Mouse (Mus musculus) limb, embryonic 11.5 days (tissue): Measurements from ENCODE around the gene Tln2. TPM values are rescaled to one million over a fixed set of nuclear protein-coding genes. Genes with fewer than 3 reads are reported as not detected.

Experiments
- ATAC-seq: fragments of 200-750 bp; cut with Nextera tagmentation; 2 replicates; pipeline ENCODE4 v1.8.0; 2017; ENCODE audit warnings: low read depth; ENCODE audit not compliant: insufficient number of reproducible peaks, low FRiP score, low TSS enrichment
- DNase-seq: peaks from one replicate; pipeline ENCODE4 v3.0.0-alpha.2; 2015; ENCODE audit warnings: low spot score
- H3K27ac ChIP-seq: fragments of 300-500 bp; sonication (generic); replicated peaks from 2 replicates; pipeline ENCODE4 v1.5.1; 2014; ENCODE audit warnings: low read depth, mild to moderate bottlenecking, low read length
- H3K27me3 ChIP-seq: fragments of 300-500 bp; sonication (generic); 2 replicates; pipeline ENCODE4 v1.6.1; 2014; ENCODE audit warnings: mild to moderate bottlenecking, low read length, mixed read lengths; ENCODE audit not compliant: control insufficient read depth, insufficient read depth
- H3K36me3 ChIP-seq: fragments of 300-500 bp; sonication (generic); 2 replicates; pipeline ENCODE4 v1.6.1; 2014; ENCODE audit warnings: mild to moderate bottlenecking, low read length, moderate library complexity, mixed read lengths; ENCODE audit not compliant: control insufficient read depth, insufficient read depth
- H3K4me1 ChIP-seq: fragments of 300-500 bp; sonication (generic); 2 replicates; pipeline ENCODE4 v1.6.1; 2014; ENCODE audit warnings: low read length, mixed read lengths; ENCODE audit not compliant: control insufficient read depth, insufficient read depth
- H3K4me2 ChIP-seq: fragments of 300-500 bp; sonication (generic); 2 replicates; pipeline ENCODE4 v1.6.1; 2014; ENCODE audit warnings: low read depth, mild to moderate bottlenecking, moderate library complexity; ENCODE audit not compliant: severe bottlenecking
- H3K4me3 ChIP-seq: fragments of 300-500 bp; sonication (generic); 2 replicates; pipeline ENCODE4 v1.5.1; 2014; ENCODE audit warnings: low read depth, low read length
- H3K9ac ChIP-seq: fragments of 300-500 bp; sonication (generic); 2 replicates; pipeline ENCODE4 v1.6.1; 2014; ENCODE audit warnings: mild to moderate bottlenecking, low read length
- H3K9me3 ChIP-seq: fragments of 300-500 bp; sonication (generic); 2 replicates; pipeline ENCODE4 v1.6.1; 2016; ENCODE audit warnings: low read length; ENCODE audit not compliant: control insufficient read depth
- whole genome bisulfite sequencing: fragments of 180-500 bp; shearing (Covaris S2); extraction: QIAGEN DNeasy Blood & Tissue Kit; methylation state at CpG from one replicate; pipeline ENCODE4 v1.1.7; 2014; 5-methylcytosine and 5-hydroxymethylcytosine counted together
- polyA plus RNA-seq: library from polyadenylated mRNA; unstranded; fragments of >200 nt; fragmentation: Nextera tagmentation; extraction: Ambion mirVana; gene quantifications from 2 replicates; pipeline ENCODE4 v1.2.1, GENCODE M21; 2014

The Tln2 gene
- polyA plus RNA-seq, 1 experiment from 2014 or later, result 28.2 TPM

- no peak for ATAC-seq
- H3K4me3 ChIP-seq, result no peak overlapping the region
- DNase-seq, result no peak
- H3K4me1 ChIP-seq, result 0 out of 2 replicates have a peak, but pooled peaks cover 2% of the 10 kb centered on the region
- no peak overlapping the region for H3K4me2 ChIP-seq
- 80% methylated on average over 7 of the region's 7 CpGs for WGBS
- no peak overlapping the region for H3K9ac ChIP-seq
- no peaks in the 10 kb centered on the region for H3K9me3 ChIP-seq
- H3K27me3 ChIP-seq, result no peaks in the 10 kb centered on the region
- H3K36me3 ChIP-seq, result no peaks in the 10 kb centered on the region
- no peak overlapping the region for H3K27ac ChIP-seq
These were observed 289.4 kb downstream of the Tln2 start for GRCm38 (mm10) chr9:67270061-67270595.

GRCm38 (mm10) chr9:67267276-67267990 lies 292.1 kb downstream of the Tln2 start:
- Histone ChIP-seq H3K4me1 (0 out of 2 replicates have a peak, but pooled peaks cover 2% of the 10 kb centered on the region), H3K9me3 (no peaks in the 10 kb centered on the region), H3K27me3 (no peaks in the 10 kb centered on the region), H3K4me3 (no peak overlapping the region), H3K4me2 (no peak overlapping the region), H3K36me3 (no peaks in the 10 kb centered on the region), H3K27ac (no peak overlapping the region), H3K9ac (no peak overlapping the region)
- no peak for ATAC-seq
- WGBS, result 85% methylated on average over 8 of the region's 8 CpGs
- no peak for DNase-seq

GRCm38 (mm10) chr9:67265513-67265912 lies 294.0 kb downstream of the Tln2 start:
- H3K36me3 ChIP-seq, result no peaks in the 10 kb centered on the region
- no peak overlapping the region for H3K27ac ChIP-seq
- H3K9me3 ChIP-seq, result no peaks in the 10 kb centered on the region
- H3K9ac ChIP-seq, result no peak overlapping the region
- no peak overlapping the region for H3K4me2 ChIP-seq
- ATAC-seq (no peak), DNase-seq (no peak)
- 91% methylated on average over 11 of the region's 11 CpGs for WGBS
- no peak overlapping the region for H3K4me3 ChIP-seq
- no peaks in the 10 kb centered on the region for H3K27me3 ChIP-seq
- 0 out of 2 replicates have a peak, but pooled peaks cover 2% of the 10 kb centered on the region for H3K4me1 ChIP-seq

GRCm38 (mm10) chr9:67264896-67265295 lies 294.6 kb downstream of the Tln2 start:
- Histone ChIP-seq H3K4me2 (no peak overlapping the region), H3K9me3 (no peaks in the 10 kb centered on the region), H3K27me3 (no peaks in the 10 kb centered on the region), H3K4me3 (no peak overlapping the region), H3K36me3 (no peaks in the 10 kb centered on the region), H3K4me1 (0 out of 2 replicates have a peak, but pooled peaks cover 2% of the 10 kb centered on the region), H3K27ac (no peak overlapping the region), H3K9ac (no peak overlapping the region)
- ATAC-seq (no peak), DNase-seq (no peak)
- WGBS, result 74% methylated on average over 2 of the region's 2 CpGs

GRCm38 (mm10) chr9:67260835-67261599 lies 298.5 kb downstream of the Tln2 start:
- H3K27me3 ChIP-seq, result no peaks in the 10 kb centered on the region
- no peak overlapping the region for H3K4me2 ChIP-seq
- H3K9ac ChIP-seq, result no peak overlapping the region
- no peak overlapping the region for H3K4me3 ChIP-seq
- H3K4me1 ChIP-seq, result 0 out of 2 replicates have a peak, but pooled peaks cover 2% of the 10 kb centered on the region
- H3K9me3 ChIP-seq, result no peaks in the 10 kb centered on the region
- no peak overlapping the region for H3K27ac ChIP-seq
- 52% methylated on average over 13 of the region's 13 CpGs for WGBS
- no peak for DNase-seq
- ATAC-seq, result no peak
- peaks cover 2% of the 10 kb centered on the region; the same call in 1 of the 2 replicates for H3K36me3 ChIP-seq

GRCm38 (mm10) chr9:67250141-67250540 lies 309.4 kb downstream of the Tln2 start:
- ATAC-seq, result no peak
- Histone ChIP-seq H3K9me3 (no peaks in the 10 kb centered on the region), H3K4me1 (0 out of 2 replicates have a peak, but pooled peaks cover 3% of the 10 kb centered on the region), H3K36me3 (no peaks in the 10 kb centered on the region; the same call in 1 of the 2 replicates), H3K27me3 (no peaks in the 10 kb centered on the region), H3K9ac (no peak overlapping the region), H3K4me3 (no peak overlapping the region), H3K27ac (no peak overlapping the region), H3K4me2 (no peak overlapping the region)
- 60% methylated on average over 2 of the region's 2 CpGs for WGBS
- no peak for DNase-seq

- H3K9me3 ChIP-seq, result no peaks in the 10 kb centered on the region
- H3K4me3 ChIP-seq, result no peak overlapping the region
- 0 out of 2 replicates have a peak, but pooled peaks cover 3% of the 10 kb centered on the region for H3K4me1 ChIP-seq
- ATAC-seq (no peak), DNase-seq (no peak)
- H3K9ac ChIP-seq, result no peak overlapping the region
- H3K27me3 ChIP-seq, result no peaks in the 10 kb centered on the region
- no peak overlapping the region for H3K27ac ChIP-seq
- no peaks in the 10 kb centered on the region for H3K36me3 ChIP-seq
- 92% methylated on average over 10 of the region's 10 CpGs for WGBS
- H3K4me2 ChIP-seq, result no peak overlapping the region
These were observed 312.0 kb downstream of the Tln2 start for GRCm38 (mm10) chr9:67247365-67247950.

- Histone ChIP-seq H3K4me2 (no peak overlapping the region), H3K36me3 (no peaks in the 10 kb centered on the region), H3K4me3 (no peak overlapping the region), H3K27me3 (no peaks in the 10 kb centered on the region), H3K9me3 (no peaks in the 10 kb centered on the region), H3K9ac (no peak overlapping the region), H3K4me1 (0 out of 2 replicates have a peak, but pooled peaks cover 1% of the 10 kb centered on the region), H3K27ac (no peak overlapping the region)
- ATAC-seq, result no peak
- WGBS, result 96% methylated on average over 2 of the region's 2 CpGs
- DNase-seq, result no peak
These were observed 314.2 kb downstream of the Tln2 start for GRCm38 (mm10) chr9:67245265-67245664.
